Mouse (Mus musculus) heart, adult 9 months (tissue): ENCODE data around the gene Polr1e.
"Not testable (repeated sequence)": the region's sequence is repeated elsewhere in the genome, so short reads cannot be mapped to it uniquely, and the experiment has no call there.

Experiments used
- DNase-seq, 2 experiments: peaks; one replicate each; pipeline ENCODE4 v3.0.0; 2022; ENCODE audit warnings: low spot score in 2 of 2

Polr1e gene

DNA sequence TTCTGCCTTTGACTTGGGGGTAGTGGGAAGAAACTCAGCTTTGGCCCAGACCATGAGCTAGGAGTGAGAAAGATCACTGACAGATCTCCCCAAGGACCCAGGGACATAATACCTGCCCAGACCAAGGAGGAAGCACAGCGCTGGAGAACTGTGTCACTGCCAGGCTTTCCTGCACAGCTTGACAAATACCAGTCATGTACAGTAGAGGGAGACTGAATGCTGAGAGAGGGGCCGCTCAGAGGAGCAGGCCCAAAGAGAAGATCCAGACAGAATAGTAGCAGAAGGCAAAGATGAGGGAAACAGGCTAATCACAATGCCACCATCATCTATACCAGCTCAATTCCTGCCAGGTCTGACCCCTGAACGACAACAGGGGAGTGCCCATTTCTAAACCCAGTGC is 36.5 kb downstream of the Polr1e start:
- DNase-seq: no peak

DNA sequence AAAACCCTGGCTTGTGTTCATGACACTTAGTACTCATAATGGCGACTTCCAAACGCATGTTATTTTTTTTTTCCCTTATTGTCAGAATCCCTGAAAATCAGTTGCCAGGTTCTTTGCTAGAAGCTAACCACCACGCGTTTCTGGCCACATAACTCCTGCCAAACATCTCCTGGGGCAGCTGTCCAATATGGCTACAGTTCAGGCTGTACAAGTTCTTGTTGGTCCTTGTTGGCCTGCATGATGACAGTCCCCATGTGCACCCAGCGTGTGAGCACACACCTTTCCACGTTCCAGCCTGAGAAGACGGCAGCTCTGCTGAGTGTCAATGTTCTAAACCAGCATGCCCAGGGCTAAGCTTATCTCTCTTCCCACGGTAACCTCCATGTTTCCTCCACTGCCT is 37.1 kb downstream of the Polr1e start:
- peak; percentile 45 to 58 for DNase-seq

GRCm38 (mm10) chr4:45063836-45064235 is 45.5 kb downstream of the Polr1e start:
- not testable (repeated sequence) for DNase-seq

DNA sequence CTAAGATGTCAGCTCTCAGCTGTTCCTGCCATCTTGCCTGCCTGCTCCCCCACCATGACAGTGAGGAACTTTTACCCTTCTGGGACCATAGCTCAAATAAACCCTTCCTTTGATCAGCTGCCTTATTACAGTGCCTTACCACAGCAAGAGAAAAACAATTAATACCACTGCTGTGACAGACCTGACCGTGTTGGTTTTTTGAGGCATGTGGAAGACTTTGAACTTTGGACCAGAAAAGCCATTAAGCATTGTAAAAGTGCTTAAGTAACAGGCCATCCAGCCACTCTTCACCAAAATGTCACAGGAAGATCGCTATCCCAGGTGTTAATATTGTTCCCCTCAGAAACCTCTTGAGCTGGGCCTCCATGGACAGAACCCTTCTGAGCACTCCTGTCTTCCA is 46.2 kb downstream of the Polr1e start:
- DNase-seq: no peak

- DNase-seq: no peak
Observed at GRCm38 (mm10) chr4:45066036-45066730, 47.8 kb downstream of the Polr1e start.

- no peak for DNase-seq
Observed at GRCm38 (mm10) chr4:45067742-45068141, 49.4 kb downstream of the Polr1e start.

DNA sequence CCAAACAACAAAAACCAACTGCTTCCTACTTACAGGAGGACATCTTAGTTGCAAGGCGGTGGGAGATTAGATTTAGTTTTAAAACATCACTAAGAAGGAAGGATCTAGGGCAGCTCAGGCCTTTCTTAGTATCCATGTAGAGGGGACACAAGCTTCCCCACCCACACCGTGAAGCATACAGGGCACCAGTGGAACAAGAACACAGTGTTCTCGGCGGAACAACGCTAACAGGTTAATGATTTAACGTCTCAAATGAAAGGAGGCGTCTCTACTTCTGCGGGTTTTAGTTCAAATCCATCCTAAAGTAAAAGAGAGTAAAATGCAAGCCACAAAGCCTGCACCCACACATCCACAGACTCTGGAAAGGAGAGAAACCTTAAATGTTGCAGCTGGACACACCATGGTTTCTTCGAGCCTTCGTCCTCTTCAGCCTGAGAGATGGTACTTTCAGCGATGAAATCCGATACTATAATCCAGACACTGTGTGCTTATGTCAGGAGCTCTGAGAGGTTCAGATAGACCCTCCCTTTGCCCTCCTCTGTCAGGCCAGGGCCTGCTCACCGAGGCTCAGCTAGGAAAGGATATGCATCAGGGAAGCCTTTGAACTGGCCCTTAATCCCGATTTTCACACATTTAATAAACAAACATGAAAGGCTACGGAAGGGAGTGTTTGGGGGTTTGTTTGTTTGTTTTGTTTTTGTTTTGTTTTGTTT is 54.0 kb downstream of the Polr1e start:
- DNase-seq: no peak

- no peak for DNase-seq
Observed at GRCm38 (mm10) chr4:45073544-45073943, 55.2 kb downstream of the Polr1e start.

DNA sequence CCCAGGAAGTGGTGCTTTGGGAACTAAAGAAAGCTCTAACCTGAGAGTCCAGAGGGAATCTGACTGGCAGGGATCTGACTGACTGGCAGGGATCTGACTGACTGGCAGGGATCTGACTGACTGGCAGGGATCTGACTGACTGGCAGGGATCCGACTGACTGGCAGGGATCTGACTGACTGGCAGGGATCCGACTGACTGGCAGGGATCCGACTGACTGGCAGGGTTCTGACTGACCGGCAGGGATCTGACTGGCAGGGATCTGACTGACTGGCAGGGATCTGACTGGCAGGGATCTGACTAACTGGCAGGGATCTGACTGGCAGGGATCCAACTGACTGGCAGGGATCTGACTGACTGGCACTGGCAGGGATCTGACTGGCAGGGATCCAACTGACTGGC is 62.7 kb downstream of the Polr1e start:
- not testable (repeated sequence) for DNase-seq

DNA sequence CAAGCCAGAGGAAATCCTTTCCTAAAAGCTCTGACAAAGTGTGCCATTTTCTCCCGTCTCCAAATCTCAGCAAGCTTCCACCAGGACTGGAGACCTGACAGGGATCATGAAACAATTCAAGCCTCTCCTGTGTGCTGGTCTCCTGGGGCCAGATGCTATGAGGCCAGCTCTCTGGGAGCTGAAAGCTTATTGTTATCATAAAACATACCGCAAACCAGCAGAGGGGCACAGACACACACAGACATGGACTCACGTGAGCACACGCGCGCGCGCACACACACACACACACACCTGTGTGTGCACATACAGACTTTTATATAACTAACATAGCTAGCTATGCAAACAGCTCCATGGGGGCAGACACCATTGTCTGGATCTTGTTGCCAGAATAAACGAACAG is 64.6 kb downstream of the Polr1e start:
- no peak for DNase-seq

- no peak for DNase-seq
Observed at GRCm38 (mm10) chr4:45083487-45083886, 65.1 kb downstream of the Polr1e start.

DNA sequence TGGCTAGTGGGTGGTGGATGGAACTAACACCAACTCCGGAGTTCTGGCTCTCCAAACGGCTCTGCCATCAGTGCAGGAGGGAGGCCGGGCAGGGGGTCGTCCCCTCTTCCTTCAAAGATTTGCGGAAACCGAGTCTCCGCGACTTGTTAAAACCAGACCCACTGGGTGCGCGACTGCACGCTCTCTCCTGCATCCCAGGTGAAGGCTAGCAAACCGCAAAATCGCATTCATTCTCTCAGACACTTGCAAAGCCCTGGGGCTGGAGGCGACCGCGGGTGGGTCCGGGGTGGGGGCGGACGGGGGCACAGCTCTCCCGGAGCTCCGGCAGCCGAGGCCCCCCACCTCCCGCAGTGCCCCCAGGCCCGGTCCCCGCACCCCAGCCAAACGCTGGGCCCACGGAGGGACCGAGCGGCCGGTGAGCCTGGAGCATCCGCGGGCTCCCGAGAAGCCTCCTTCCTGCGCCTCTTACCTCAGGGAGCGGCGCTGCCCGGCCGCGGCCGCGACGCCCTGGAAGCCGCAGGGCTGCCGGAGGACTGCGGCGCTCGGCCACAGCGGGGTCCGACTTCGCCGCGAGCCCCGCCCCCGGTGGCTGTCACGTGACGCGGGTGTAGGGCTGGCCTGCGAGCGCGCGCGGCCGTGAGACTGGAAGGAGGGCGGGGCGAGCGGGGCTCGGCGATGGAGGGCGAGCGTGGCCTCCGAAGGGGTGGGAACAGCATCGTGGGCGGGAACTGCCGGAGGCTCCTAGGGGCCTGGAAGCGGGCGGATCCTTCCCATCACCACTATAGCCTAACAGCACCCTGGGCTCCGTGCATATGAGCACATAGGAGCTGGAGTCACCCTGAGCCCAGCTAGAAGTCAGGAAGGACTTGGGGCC is 65.9 kb downstream of the Polr1e start, which contains the start of gene Fbxo10:
Gene Fbxo10, minus strand, starts transcription at position 584 of the 874 bp plus-strand sequence.
- peak; percentile 92 to 94 for DNase-seq

GRCm38 (mm10) chr4:45084895-45085290 is 66.5 kb downstream of the Polr1e start:
- DNase-seq: no peak
